Mouse (Mus musculus): Measurements from ENCODE around the gene Tle3. TPM values are rescaled to one million over a fixed set of nuclear protein-coding genes. Genes with fewer than 3 reads are reported as not detected.

Gene Tle3
- polyA plus RNA-seq, 1 experiment from 2014 or later, result 65.9 TPM

DNA sequence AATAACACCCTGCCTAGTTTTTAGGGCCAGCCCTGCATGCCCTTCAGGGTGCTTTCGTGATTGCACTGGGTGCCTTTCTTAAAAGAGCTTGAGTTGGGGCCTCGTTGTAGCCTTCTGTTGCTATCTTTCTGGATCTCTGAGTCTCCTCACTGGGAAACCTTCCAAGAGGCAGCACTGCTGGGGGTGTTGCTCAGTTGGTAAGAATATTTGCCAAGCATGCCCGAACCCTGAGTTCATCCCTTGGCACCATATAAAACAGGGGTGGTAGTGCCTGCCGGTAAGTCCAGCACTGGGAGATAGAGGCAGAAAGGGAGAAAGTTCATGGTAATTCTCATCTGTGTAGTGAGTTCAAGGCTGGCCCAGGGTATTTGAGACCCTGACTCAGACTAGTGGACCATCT is 30.1 kb downstream of the Tle3 start:
- Histone ChIP-seq H3K36me3 (peaks cover 70% of the 10 kb centered on the region), H3K4me3 (no peak overlapping the region), H3K4me1 (peaks cover 91% of the 10 kb centered on the region), H3K27me3 (peaks cover 14% of the 10 kb centered on the region), H3K27ac (replicated peaks) (peak overlapping the region; percentile 50), H3K9me3 (no peaks in the 10 kb centered on the region), H3K9ac (replicated peaks) (no peak overlapping the region), H3K4me2 (replicated peaks) (no peak overlapping the region; the same call in 1 of the 2 replicates)
- WGBS, result 90% methylated on average over 4 of the region's 4 CpGs
- no peak for ATAC-seq (ENCODE audit: low FRiP score, low read depth)

DNA sequence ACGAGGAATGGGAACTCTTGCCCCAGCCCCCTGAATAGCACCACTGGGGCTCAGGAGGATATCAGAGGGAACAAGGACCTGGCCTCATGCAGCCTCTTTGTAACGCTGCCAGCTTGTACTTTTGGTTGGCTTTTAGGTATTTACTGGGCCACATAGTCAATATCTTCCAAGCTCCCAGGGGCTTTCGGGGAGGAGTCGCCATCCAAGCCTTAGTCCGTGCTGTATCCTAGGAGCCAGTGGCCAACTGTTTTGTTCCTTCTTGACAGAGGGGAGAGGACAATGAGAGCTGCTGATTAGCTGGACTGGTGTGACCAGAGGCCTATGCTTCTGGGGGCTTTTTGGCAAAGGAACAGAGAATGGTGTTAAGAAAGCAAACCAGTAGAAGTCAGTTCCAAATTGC is 30.6 kb downstream of the Tle3 start:
- Histone ChIP-seq H3K4me3 (no peak overlapping the region), H3K4me1 (peaks cover 87% of the 10 kb centered on the region), H3K27me3 (peaks cover 10% of the 10 kb centered on the region), H3K9me3 (no peaks in the 10 kb centered on the region), H3K4me2 (replicated peaks) (no peak overlapping the region; the same call in 1 of the 2 replicates), H3K36me3 (peaks cover 72% of the 10 kb centered on the region), H3K9ac (replicated peaks) (no peak overlapping the region), H3K27ac (replicated peaks) (peak overlapping the region; percentile 50)
- ATAC-seq (ENCODE audit: low FRiP score, low read depth), result no peak
- WGBS, result 25% methylated on average over 5 of the region's 5 CpGs

DNA sequence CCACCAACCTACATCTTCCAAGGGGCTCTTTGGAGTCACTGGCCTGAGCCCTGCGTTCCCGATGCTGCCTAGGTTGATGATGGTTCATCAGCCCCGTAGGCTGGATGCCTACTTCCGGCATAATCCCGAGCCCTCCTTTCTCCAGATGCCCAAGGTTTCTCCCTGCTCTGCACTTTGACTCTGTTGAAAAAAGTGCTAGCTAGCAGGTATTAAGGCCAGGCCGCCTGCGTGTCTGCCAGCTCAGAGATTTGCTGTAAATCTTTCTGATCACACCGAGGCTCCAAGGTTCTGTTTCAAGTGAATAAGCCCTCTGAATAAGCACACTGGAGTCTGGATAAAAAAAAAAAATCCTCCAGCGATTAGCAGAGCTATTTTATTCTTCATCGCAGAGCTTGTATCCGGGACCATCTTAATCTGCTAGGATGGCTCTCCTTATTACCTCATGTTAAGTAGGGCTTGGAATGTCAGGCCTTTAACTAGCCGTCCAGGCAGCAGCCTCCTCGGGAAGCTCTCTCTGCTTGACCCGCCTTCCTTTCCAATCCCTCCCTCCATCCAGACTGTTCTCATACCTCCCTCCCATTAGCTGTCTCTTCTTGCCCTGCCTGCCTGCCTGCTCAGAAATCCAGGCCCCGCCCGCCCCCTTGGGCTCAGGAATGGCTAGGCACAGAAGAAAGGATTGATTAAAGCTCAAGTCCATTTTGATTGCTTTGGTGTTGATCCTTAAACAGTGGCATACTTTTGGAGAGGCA is 31.9 kb downstream of the Tle3 start:
- no peaks in the 10 kb centered on the region; the same call in 1 of the 2 replicates for H3K27me3 ChIP-seq
- H3K27ac ChIP-seq (replicated peaks), result peak overlapping the region; percentile 85
- WGBS, result 30% methylated on average over 16 of the region's 16 CpGs
- peak overlapping the region; percentile 4; the same call in 1 of the 2 replicates for H3K9ac ChIP-seq (replicated peaks)
- H3K4me3 ChIP-seq, result no peak overlapping the region
- ATAC-seq (ENCODE audit: low FRiP score, low read depth), result peak; percentile 16; the same call in 1 of the 2 replicates
- H3K4me1 ChIP-seq, result peaks cover 75% of the 10 kb centered on the region
- peaks cover 72% of the 10 kb centered on the region for H3K36me3 ChIP-seq
- no peak overlapping the region; the same call in 1 of the 2 replicates for H3K4me2 ChIP-seq (replicated peaks)
- H3K9me3 ChIP-seq, result no peaks in the 10 kb centered on the region

DNA sequence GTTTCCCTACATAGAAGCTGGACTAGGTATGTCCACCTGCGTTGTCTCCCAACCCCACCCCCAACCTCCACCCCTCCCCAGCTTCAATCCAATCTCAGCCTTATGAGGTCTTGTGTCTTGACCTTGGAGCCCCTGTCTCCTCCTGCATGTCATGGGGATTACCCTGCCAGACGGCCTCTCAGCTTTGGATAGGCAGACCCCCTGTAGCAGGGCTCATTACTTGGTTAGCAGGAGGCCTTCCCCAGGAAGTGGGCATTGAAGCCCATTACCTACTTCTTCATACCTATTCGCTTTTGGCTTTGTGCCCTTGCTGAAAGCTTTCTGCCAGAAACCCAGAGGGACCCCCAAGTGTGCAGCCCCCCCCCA is 32.4 kb downstream of the Tle3 start:
- peak; percentile 39 for ATAC-seq (ENCODE audit: low FRiP score, low read depth)
- 20% methylated on average over 3 of the region's 3 CpGs for WGBS
- Histone ChIP-seq H3K4me2 (replicated peaks) (peak overlapping the region; percentile 38), H3K36me3 (peaks cover 72% of the 10 kb centered on the region), H3K9me3 (no peaks in the 10 kb centered on the region), H3K4me3 (0 out of 2 replicates have a peak overlapping the region, but pooled peaks have one; percentile 11), H3K27ac (replicated peaks) (peak overlapping the region; percentile 85), H3K9ac (replicated peaks) (no peak overlapping the region), H3K27me3 (no peaks in the 10 kb centered on the region; the same call in 1 of the 2 replicates), H3K4me1 (peaks cover 69% of the 10 kb centered on the region)

DNA sequence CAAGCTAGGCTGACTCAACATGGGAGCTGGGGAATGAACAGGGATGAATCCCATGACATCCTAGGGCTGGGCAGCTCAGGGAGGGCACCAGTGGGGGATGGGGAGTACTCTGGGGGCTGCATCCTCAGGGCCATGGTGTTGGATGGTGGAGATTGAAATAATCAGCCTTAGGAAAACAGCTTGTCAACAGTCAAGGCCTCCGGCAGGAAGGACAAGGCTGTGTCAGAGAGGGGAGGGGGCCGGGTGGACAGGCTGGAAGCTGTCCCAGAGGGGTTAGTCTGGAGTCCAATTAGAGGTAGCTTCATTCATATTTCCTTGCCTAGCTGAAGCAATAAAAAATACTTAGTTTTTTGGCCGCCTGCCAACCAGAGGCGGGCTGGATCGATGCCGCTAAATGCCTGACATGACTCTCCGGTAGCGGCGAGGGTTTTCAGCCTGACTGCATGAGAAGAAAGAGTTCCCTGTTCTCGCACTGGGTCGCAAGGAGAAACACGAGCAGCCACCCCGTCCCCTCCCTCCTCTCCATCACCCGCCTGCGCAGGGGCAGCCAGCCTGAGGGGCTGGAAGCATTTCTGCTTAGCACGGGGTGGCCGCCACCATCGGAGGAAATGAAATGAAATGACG is 32.9 kb downstream of the Tle3 start:
- peaks cover 66% of the 10 kb centered on the region for H3K4me1 ChIP-seq
- H3K9me3 ChIP-seq, result no peaks in the 10 kb centered on the region
- no peaks in the 10 kb centered on the region; the same call in 1 of the 2 replicates for H3K27me3 ChIP-seq
- ATAC-seq (ENCODE audit: low FRiP score, low read depth), result peak; percentile 76
- WGBS, result 13% methylated on average over 19 of the region's 19 CpGs
- peak overlapping the region; percentile 85 for H3K27ac ChIP-seq (replicated peaks)
- H3K4me2 ChIP-seq (replicated peaks), result peak overlapping the region; percentile 38
- no peak overlapping the region for H3K9ac ChIP-seq (replicated peaks)
- peaks cover 73% of the 10 kb centered on the region for H3K36me3 ChIP-seq
- 0 out of 2 replicates have a peak overlapping the region, but pooled peaks have one; percentile 11 for H3K4me3 ChIP-seq

DNA sequence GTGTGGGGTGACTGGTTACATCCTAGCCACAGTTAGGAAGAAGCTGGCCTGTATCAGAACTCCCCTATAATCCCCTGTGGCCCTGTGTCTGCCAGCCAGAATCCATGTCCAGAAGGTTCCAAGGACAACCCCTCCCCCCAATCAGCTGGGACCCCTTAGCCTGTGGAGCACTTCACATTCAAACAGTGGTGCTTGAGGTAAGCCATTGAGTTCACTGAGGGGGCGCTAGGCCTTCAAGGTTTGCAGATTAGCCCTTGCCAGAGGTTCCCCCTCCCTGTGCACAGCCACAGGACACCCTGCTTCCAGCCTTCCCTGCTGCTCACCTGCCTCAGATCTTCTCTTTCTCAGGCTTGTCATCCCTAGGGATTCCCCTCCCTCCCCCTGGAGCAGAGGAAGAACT is 34.2 kb downstream of the Tle3 start:
- 93% methylated on average over 1 of the region's 1 CpGs for WGBS
- H3K4me2 ChIP-seq (replicated peaks), result no peak overlapping the region
- peaks cover 76% of the 10 kb centered on the region for H3K36me3 ChIP-seq
- H3K9me3 ChIP-seq, result no peaks in the 10 kb centered on the region
- no peaks in the 10 kb centered on the region; the same call in 1 of the 2 replicates for H3K27me3 ChIP-seq
- no peak for ATAC-seq (ENCODE audit: low FRiP score, low read depth)
- no peak overlapping the region for H3K4me3 ChIP-seq
- H3K9ac ChIP-seq (replicated peaks), result no peak overlapping the region
- peak overlapping the region; percentile 85; the same call in 1 of the 2 replicates for H3K27ac ChIP-seq (replicated peaks)
- H3K4me1 ChIP-seq, result peaks cover 54% of the 10 kb centered on the region

DNA sequence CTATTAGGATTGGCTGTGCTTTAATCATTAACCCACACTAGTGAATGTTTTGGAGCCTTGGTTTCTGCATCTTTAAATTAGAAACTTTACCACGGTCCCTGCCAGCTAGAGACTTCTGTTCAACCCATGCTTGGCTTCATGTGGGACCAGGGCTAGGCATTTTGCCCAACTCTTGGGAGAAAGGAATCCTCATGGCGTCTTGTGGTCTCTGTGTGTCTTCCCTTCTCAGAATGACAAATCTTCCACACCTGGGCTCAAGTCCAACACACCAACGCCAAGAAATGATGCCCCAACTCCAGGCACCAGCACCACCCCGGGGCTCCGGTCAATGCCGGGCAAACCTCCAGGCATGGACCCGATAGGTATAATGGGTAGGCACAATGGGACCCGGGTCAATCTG is 36.9 kb downstream of the Tle3 start:
- Histone ChIP-seq H3K9me3 (no peaks in the 10 kb centered on the region), H3K27ac (replicated peaks) (no peak overlapping the region), H3K9ac (replicated peaks) (no peak overlapping the region), H3K4me2 (replicated peaks) (no peak overlapping the region), H3K36me3 (peaks cover 84% of the 10 kb centered on the region), H3K4me3 (no peak overlapping the region), H3K27me3 (0 out of 2 replicates have a peak, but pooled peaks cover 3% of the 10 kb centered on the region), H3K4me1 (peaks cover 27% of the 10 kb centered on the region)
- ATAC-seq (ENCODE audit: low FRiP score, low read depth), result no peak
- 96% methylated on average over 8 of the region's 8 CpGs for WGBS

DNA sequence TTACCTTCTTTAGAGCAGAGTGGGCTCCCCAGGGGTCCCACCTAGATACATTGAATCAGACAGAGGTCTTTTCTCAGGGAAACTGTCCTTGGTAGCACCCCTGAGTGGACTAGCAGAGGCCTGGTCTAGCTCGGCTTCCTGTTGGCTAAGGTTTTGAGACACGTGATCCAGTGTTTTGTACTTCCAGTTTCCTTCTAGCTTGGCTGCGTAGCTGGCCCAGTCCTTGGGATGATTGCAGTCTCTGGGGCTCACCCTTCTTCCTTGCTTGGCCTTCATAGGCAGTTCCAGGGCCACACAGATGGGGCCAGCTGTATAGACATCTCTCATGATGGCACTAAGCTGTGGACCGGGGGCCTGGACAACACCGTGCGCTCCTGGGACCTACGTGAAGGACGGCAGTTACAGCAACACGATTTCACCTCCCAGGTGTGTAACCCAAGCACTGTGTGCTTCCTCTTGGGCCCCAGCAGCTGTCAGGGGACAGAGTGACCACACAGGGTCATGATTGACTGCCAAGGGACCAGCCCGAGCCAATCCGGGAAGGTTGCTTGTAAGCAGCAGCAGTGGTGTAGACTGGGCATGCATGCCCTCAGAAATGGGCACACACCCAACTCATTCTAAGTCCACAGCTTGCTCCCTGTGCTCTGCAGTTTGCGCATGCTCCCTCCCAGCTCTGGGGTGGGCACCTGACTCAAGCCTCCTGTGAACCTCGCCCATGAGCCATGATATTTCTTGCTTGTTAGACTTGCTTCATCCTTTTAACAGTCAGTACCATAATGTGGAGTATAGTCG is 41.7 kb downstream of the Tle3 start:
- Histone ChIP-seq H3K27ac (replicated peaks) (no peak overlapping the region), H3K9ac (replicated peaks) (no peak overlapping the region), H3K4me2 (replicated peaks) (no peak overlapping the region), H3K36me3 (peaks cover 100% of the 10 kb centered on the region), H3K4me1 (no peaks in the 10 kb centered on the region), H3K27me3 (0 out of 2 replicates have a peak, but pooled peaks cover 3% of the 10 kb centered on the region), H3K4me3 (no peak overlapping the region), H3K9me3 (no peaks in the 10 kb centered on the region)
- no peak for ATAC-seq (ENCODE audit: low FRiP score, low read depth)
- WGBS, result 91% methylated on average over 14 of the region's 14 CpGs

DNA sequence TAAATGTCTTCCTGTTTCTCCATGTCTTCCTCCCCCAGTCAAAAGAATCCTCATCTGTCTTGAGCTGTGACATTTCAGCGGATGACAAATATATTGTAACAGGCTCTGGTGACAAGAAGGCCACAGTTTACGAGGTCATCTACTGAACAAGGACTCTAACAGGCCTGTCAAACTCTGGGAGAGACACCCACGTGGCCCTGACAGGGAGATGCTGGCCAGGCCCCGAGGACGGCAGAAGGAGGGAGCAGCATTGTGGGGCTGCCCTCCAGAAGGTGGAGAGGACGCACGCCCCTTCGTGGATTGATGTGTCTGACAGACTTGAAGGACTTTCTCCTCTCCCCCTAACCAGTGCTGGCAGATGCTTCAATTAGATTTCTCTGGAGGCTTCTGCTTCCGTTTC is 44.4 kb downstream of the Tle3 start:
- no peak for ATAC-seq (ENCODE audit: low FRiP score, low read depth)
- 83% methylated on average over 9 of the region's 9 CpGs for WGBS
- H3K27ac ChIP-seq (replicated peaks), result no peak overlapping the region
- no peak overlapping the region for H3K4me3 ChIP-seq
- peaks cover 82% of the 10 kb centered on the region for H3K36me3 ChIP-seq
- H3K9me3 ChIP-seq, result 0 out of 2 replicates have a peak, but pooled peaks cover under 1% of the 10 kb centered on the region
- H3K9ac ChIP-seq (replicated peaks), result no peak overlapping the region
- 0 out of 2 replicates have a peak, but pooled peaks cover 3% of the 10 kb centered on the region for H3K27me3 ChIP-seq
- H3K4me2 ChIP-seq (replicated peaks), result no peak overlapping the region
- H3K4me1 ChIP-seq, result no peaks in the 10 kb centered on the region

DNA sequence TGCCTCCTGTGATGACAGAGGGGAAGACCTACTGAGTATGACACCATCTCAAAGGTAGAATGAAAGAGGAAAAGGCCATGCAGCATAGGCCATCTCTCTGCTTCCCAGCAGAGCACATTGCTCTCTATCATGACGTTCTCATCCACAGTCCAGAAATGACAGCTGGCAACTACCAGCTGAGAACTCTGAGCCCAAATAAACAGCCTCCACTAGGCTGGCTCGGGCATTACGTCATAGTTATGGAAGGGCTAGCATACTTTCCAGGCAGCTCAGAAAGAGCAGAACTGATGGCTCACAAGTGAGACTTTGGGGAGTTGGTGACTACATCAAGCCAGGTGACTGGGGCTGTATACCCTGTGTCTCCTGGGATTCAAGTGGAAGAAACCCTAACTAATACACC is 49.5 kb downstream of the Tle3 start:
- ATAC-seq (ENCODE audit: low FRiP score, low read depth), result no peak
- WGBS, result 90% methylated on average over 3 of the region's 3 CpGs
- no peak overlapping the region for H3K4me2 ChIP-seq (replicated peaks)

DNA sequence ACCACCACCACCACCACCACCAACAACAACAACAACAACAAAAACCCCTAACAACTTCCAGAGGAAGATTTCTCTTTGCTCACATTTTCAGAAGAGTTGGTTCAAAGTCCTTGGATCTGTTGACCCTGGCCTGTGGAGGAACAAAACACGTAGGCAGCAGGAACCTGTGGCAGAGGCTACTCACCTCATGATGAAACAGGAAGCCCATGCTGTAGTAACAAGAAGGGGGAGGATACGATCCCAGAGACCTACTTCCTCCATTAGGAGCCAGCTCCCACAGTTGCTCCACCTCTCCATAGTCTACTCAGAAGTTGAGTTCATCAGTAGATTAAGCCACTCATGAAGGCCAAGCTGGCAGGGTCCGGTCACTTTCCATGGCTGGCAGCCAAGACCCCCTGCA is 52.1 kb downstream of the Tle3 start:
- H3K4me3 ChIP-seq, result no peak overlapping the region
- H3K4me1 ChIP-seq, result no peaks in the 10 kb centered on the region
- WGBS, result 90% methylated on average over 3 of the region's 3 CpGs
- peaks cover 3% of the 10 kb centered on the region; the same call in 1 of the 2 replicates for H3K27me3 ChIP-seq
- H3K27ac ChIP-seq (replicated peaks), result no peak overlapping the region
- 0 out of 2 replicates have a peak, but pooled peaks cover 5% of the 10 kb centered on the region for H3K9me3 ChIP-seq
- peaks cover 6% of the 10 kb centered on the region for H3K36me3 ChIP-seq
- no peak for ATAC-seq (ENCODE audit: low FRiP score, low read depth)
- no peak overlapping the region for H3K4me2 ChIP-seq (replicated peaks)
- H3K9ac ChIP-seq (replicated peaks), result no peak overlapping the region

More for the DNA sequence above, 49.5 kb downstream of the Tle3 start:
- Histone ChIP-seq H3K36me3 (peaks cover 32% of the 10 kb centered on the region), H3K27me3 (peaks cover 3% of the 10 kb centered on the region; the same call in 1 of the 2 replicates), H3K9me3 (0 out of 2 replicates have a peak, but pooled peaks cover 5% of the 10 kb centered on the region), H3K4me3 (no peak overlapping the region), H3K9ac (replicated peaks) (no peak overlapping the region), H3K27ac (replicated peaks) (no peak overlapping the region), H3K4me1 (no peaks in the 10 kb centered on the region)
